Mouse (Mus musculus) forebrain, embryonic 16.5 days (tissue): ENCODE measurements at regions not wholly inside any gene's neighbourhood (a gene's known extent, or its start where the extent isn't known, plus 50 kb on each side); places are given as distances from the start of the nearest gene placed in this dataset.

Source experiments
- ATAC-seq: fragments of 200-750 bp; cut with Nextera tagmentation; 2 replicates; pipeline ENCODE4 v1.8.0; 2017; ENCODE audit warnings: mild to moderate bottlenecking, moderate library complexity
- H3K27ac ChIP-seq: fragments of 300-500 bp; sonication (generic); 2 replicates; pipeline ENCODE4 v1.5.1; 2014; ENCODE audit warnings: low read length, control low read depth
- H3K27me3 ChIP-seq: fragments of 300-500 bp; sonication (generic); replicated peaks from 2 replicates; pipeline ENCODE4 v1.6.1; 2014; ENCODE audit warnings: low read length; ENCODE audit not compliant: control insufficient read depth, insufficient read depth
- H3K36me3 ChIP-seq: fragments of 300-500 bp; sonication (generic); 2 replicates; pipeline ENCODE4 v1.6.1; 2014; ENCODE audit not compliant: control insufficient read depth, insufficient read depth
- H3K4me1 ChIP-seq: fragments of 300-500 bp; sonication (generic); replicated peaks from 2 replicates; pipeline ENCODE4 v1.6.1; 2014; ENCODE audit warnings: low read length; ENCODE audit not compliant: control insufficient read depth, insufficient read depth
- H3K4me2 ChIP-seq: fragments of 300-500 bp; sonication (generic); 2 replicates; pipeline ENCODE4 v1.6.1; 2014; ENCODE audit warnings: mild to moderate bottlenecking, low read length, control low read depth
- H3K4me3 ChIP-seq: fragments of 300-500 bp; sonication (generic); replicated peaks from 2 replicates; pipeline ENCODE4 v1.5.1; 2014; ENCODE audit warnings: mild to moderate bottlenecking, low read length, control low read depth
- H3K9ac ChIP-seq: fragments of 300-500 bp; sonication (generic); replicated peaks from 2 replicates; pipeline ENCODE4 v1.6.1; 2014; ENCODE audit warnings: low read depth, low read length, control low read depth
- H3K9me3 ChIP-seq: fragments of 300-500 bp; sonication (generic); 2 replicates; pipeline ENCODE4 v1.6.1; 2016; ENCODE audit warnings: low read length; ENCODE audit not compliant: control insufficient read depth
- WGBS: fragments of 180-500 bp; shearing (Covaris S2); extraction: QIAGEN DNeasy Blood & Tissue Kit; methylation state at CpG from one replicate; pipeline ENCODE4 v1.1.7; 2014; 5-methylcytosine and 5-hydroxymethylcytosine counted together

GRCm38 (mm10) chr3:76014766-76015165, 58.0 kb upstream of the Golim4 start:
- no peak overlapping the region for H3K4me3 ChIP-seq
- no peak for ATAC-seq
- WGBS, result 95% methylated on average over 4 of the region's 4 CpGs
- H3K4me1 ChIP-seq, result no peaks in the 10 kb centered on the region
- H3K27ac ChIP-seq, result no peak overlapping the region
- H3K9me3 ChIP-seq, result no peaks in the 10 kb centered on the region
- no peak overlapping the region for H3K4me2 ChIP-seq
- no peaks in the 10 kb centered on the region for H3K36me3 ChIP-seq
- no peaks in the 10 kb centered on the region for H3K27me3 ChIP-seq
- H3K9ac ChIP-seq, result no peak overlapping the region

DNA sequence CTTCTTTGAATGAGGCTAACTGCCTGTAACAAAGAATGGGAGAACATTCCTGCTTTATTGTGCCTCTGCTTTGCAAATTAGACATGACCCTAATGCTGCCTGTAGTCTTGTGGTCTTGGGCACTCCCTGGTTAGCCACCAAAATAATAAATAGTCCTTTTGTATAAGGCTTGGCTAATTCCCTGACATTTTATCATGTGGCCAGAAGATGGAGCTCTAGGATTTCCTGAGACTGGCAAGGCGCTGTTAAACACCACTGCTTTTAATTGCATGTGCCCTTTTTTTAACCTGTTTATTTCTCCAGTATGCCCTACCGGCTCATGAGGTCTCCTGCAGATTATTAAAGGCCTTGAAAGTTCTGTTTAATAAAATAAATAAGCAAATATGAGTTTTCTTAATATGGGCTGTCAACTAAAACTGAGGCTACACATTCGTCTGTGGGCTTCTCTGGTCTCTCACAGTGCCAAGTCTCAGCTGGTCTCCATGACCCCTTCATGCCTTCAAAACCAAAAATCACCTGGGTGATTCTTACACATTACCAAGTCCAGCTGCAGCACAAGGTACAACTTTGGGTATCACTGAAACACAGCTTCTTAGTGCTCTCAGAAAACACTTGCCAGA, 51.9 kb upstream of the Golim4 start:
- H3K27me3 ChIP-seq, result no peaks in the 10 kb centered on the region
- H3K36me3 ChIP-seq, result no peaks in the 10 kb centered on the region
- H3K4me3 ChIP-seq, result no peak overlapping the region
- ATAC-seq, result peak; percentile 84
- no peaks in the 10 kb centered on the region for H3K9me3 ChIP-seq
- no peak overlapping the region for H3K27ac ChIP-seq
- 20% methylated on average over 3 of the region's 3 CpGs for WGBS
- no peaks in the 10 kb centered on the region for H3K4me1 ChIP-seq
- H3K9ac ChIP-seq, result no peak overlapping the region
- H3K4me2 ChIP-seq, result no peak overlapping the region
